Mouse (Mus musculus): ENCODE data around the gene Rnf43.

Rnf43 gene

GRCm38 (mm10) chr11:87678545-87678944 lies 16.0 kb downstream of the Rnf43 start:
- DNase-seq: no peak

GRCm38 (mm10) chr11:87678976-87679375 lies 16.5 kb downstream of the Rnf43 start:
- DNase-seq: no peak

GRCm38 (mm10) chr11:87680786-87681185 lies 18.3 kb downstream of the Rnf43 start:
- no peak for DNase-seq

GRCm38 (mm10) chr11:87682096-87682495 lies 19.6 kb downstream of the Rnf43 start:
- DNase-seq: no peak

GRCm38 (mm10) chr11:87682838-87683571 lies 20.5 kb downstream of the Rnf43 start:
- no peak for DNase-seq

- no peak for DNase-seq
Observed at GRCm38 (mm10) chr11:87686407-87686806, 23.9 kb downstream of the Rnf43 start.

- no peak for DNase-seq
Observed at GRCm38 (mm10) chr11:87687246-87688225, 25.0 kb downstream of the Rnf43 start.

GRCm38 (mm10) chr11:87688478-87689203 lies 26.1 kb downstream of the Rnf43 start:
- DNase-seq: no peak

- DNase-seq: no peak
Observed at GRCm38 (mm10) chr11:87689402-87689808, 26.9 kb downstream of the Rnf43 start.

GRCm38 (mm10) chr11:87690054-87690740 lies 27.7 kb downstream of the Rnf43 start:
- DNase-seq: no peak

- no peak for DNase-seq
Observed at GRCm38 (mm10) chr11:87697131-87697682, 34.7 kb downstream of the Rnf43 start.

GRCm38 (mm10) chr11:87698126-87698525 lies 35.6 kb downstream of the Rnf43 start:
- no peak for DNase-seq

GRCm38 (mm10) chr11:87701108-87701507 lies 38.6 kb downstream of the Rnf43 start:
- DNase-seq: no peak

- DNase-seq: no peak
Observed at GRCm38 (mm10) chr11:87701877-87702620, 39.5 kb downstream of the Rnf43 start.

- no peak for DNase-seq
Observed at GRCm38 (mm10) chr11:87703654-87704053, 41.1 kb downstream of the Rnf43 start.

GRCm38 (mm10) chr11:87704289-87704688 lies 41.8 kb downstream of the Rnf43 start:
- DNase-seq: no peak

- DNase-seq: no peak
Observed at GRCm38 (mm10) chr11:87707570-87707969, 45.0 kb downstream of the Rnf43 start.

GRCm38 (mm10) chr11:87708979-87709378 lies 46.5 kb downstream of the Rnf43 start:
- DNase-seq: no peak

GRCm38 (mm10) chr11:87709513-87710261 lies 47.2 kb downstream of the Rnf43 start:
- DNase-seq: peak in 1 of 2 experiments; percentile 17

- no peak for DNase-seq
Observed at GRCm38 (mm10) chr11:87710262-87710615, 47.7 kb downstream of the Rnf43 start.

- no peak for DNase-seq
Observed at GRCm38 (mm10) chr11:87712188-87712587, 49.7 kb downstream of the Rnf43 start.

All from cerebellum, postnatal 36 days (tissue).